Mouse (Mus musculus) midbrain, embryonic 16.5 days (tissue): ENCODE results near the gene Mars. TPM values are rescaled to one million over a fixed set of nuclear protein-coding genes. Genes with fewer than 3 reads are reported as not detected.
"Not testable (repeated sequence)": the region's sequence is repeated elsewhere in the genome, so short reads cannot be mapped to it uniquely, and the experiment has no call there.

Source experiments
- ATAC-seq: fragments of 200-750 bp; cut with Nextera tagmentation; 2 replicates; pipeline ENCODE4 v1.8.0; 2017; ENCODE audit warnings: moderate TSS enrichment
- H3K27ac ChIP-seq: fragments of 300-500 bp; sonication (generic); 2 replicates; pipeline ENCODE4 v1.5.1; 2014; ENCODE audit warnings: mild to moderate bottlenecking, low read length, mixed read lengths
- H3K27me3 ChIP-seq: fragments of 300-500 bp; sonication (generic); 2 replicates; pipeline ENCODE4 v1.6.1; 2014; ENCODE audit warnings: low read depth, low read length, mixed read lengths; ENCODE audit not compliant: control insufficient read depth, insufficient read depth
- H3K36me3 ChIP-seq: fragments of 300-500 bp; sonication (generic); 2 replicates; pipeline ENCODE4 v1.6.1; 2014; ENCODE audit warnings: mild to moderate bottlenecking, low read length, moderate library complexity, mixed read lengths; ENCODE audit not compliant: control insufficient read depth, insufficient read depth
- H3K4me1 ChIP-seq: fragments of 300-500 bp; sonication (generic); 2 replicates; pipeline ENCODE4 v1.6.1; 2014; ENCODE audit warnings: mild to moderate bottlenecking, low read length, mixed read lengths; ENCODE audit not compliant: control insufficient read depth, insufficient read depth
- H3K4me2 ChIP-seq: fragments of 300-500 bp; sonication (generic); 2 replicates; pipeline ENCODE4 v1.6.1; 2014; ENCODE audit warnings: mild to moderate bottlenecking, low read length, mixed read lengths
- H3K4me3 ChIP-seq: fragments of 300-500 bp; sonication (generic); 2 replicates; pipeline ENCODE4 v1.5.1; 2014; ENCODE audit warnings: low read depth, mild to moderate bottlenecking, low read length, moderate library complexity, mixed read lengths
- H3K9ac ChIP-seq: fragments of 300-500 bp; sonication (generic); 2 replicates; pipeline ENCODE4 v1.6.1; 2014; ENCODE audit warnings: low read depth, low read length, mixed read lengths
- H3K9me3 ChIP-seq: fragments of 300-500 bp; sonication (generic); replicated peaks from 2 replicates; pipeline ENCODE4 v1.6.1; 2014; ENCODE audit warnings: mild to moderate bottlenecking, low read length, mixed read lengths; ENCODE audit not compliant: control insufficient read depth, poor library complexity, severe bottlenecking
- WGBS: fragments of 180-500 bp; shearing (Covaris S2); extraction: QIAGEN DNeasy Blood & Tissue Kit; methylation state at CpG from one replicate; pipeline ENCODE4 v1.1.7; 2014; 5-methylcytosine and 5-hydroxymethylcytosine counted together
- polyA plus RNA-seq: library from polyadenylated mRNA; unstranded; fragments of >200 nt; fragmentation: Nextera tagmentation; extraction: Ambion mirVana; gene quantifications from 2 replicates; pipeline ENCODE4 v1.2.1, GENCODE M21; 2015

The Mars gene
- polyA plus RNA-seq, 1 experiment from 2014 or later: 123 TPM

DNA sequence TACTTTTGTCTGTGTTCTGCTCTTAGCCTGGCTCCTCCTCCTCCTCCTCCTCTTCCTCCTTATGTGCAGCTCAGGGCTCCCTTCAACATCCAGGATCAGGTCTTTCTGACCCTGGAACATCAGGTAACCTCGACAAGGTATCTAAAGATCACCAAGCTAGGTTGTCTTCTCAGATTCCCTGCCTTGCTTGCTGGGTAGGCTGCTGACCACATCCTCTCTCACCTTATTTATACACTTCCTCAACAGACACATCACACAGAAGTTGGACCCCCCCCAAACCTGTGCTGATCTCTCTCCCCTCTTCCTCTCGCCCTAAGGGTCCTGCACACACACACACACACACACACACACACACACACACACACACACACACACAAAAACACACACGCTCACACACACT is 10.0 kb upstream of the Mars start, which contains the start of gene Arhgap9:
Arhgap9 (plus strand) TSS at position 344 of the 400 bp plus-strand sequence.
- WGBS: 71% methylated on average over 3 of the region's 3 CpGs
- H3K9ac ChIP-seq: no peak within 1 kb of the TSS
- H3K4me1 ChIP-seq: peaks cover 7% of the 10 kb centered on the region
- no peak within 1 kb of the TSS for H3K27ac ChIP-seq
- ATAC-seq: no peak
- no peak within 1 kb of the TSS for H3K4me2 ChIP-seq
- H3K9me3 ChIP-seq: no peaks in the 10 kb centered on the region
- H3K4me3 ChIP-seq: no peak within 1 kb of the TSS
- H3K36me3 ChIP-seq: no peaks in the 10 kb centered on the region
- H3K27me3 ChIP-seq: peaks cover 37% of the 10 kb centered on the region

GRCm38 (mm10) chr10:127319969-127320368 is 8.4 kb upstream of the Mars start:
- no peak for ATAC-seq
- Histone ChIP-seq H3K4me1 (no peaks in the 10 kb centered on the region), H3K27ac (no peak overlapping the region), H3K9me3 (no peaks in the 10 kb centered on the region), H3K36me3 (no peaks in the 10 kb centered on the region), H3K4me3 (no peak overlapping the region), H3K27me3 (peaks cover 23% of the 10 kb centered on the region), H3K9ac (no peak overlapping the region), H3K4me2 (no peak overlapping the region)
- WGBS: 79% methylated on average over 7 of the region's 7 CpGs

- Histone ChIP-seq H3K9me3 (no peaks in the 10 kb centered on the region), H3K4me3 (no peak overlapping the region), H3K36me3 (no peaks in the 10 kb centered on the region), H3K27me3 (peaks cover 5% of the 10 kb centered on the region; the same call in 1 of the 2 replicates), H3K9ac (no peak overlapping the region), H3K27ac (no peak overlapping the region), H3K4me2 (no peak overlapping the region), H3K4me1 (no peaks in the 10 kb centered on the region)
- ATAC-seq: no peak
- WGBS: 46% methylated on average over 4 of the region's 4 CpGs
Measured at GRCm38 (mm10) chr10:127318009-127318408, 6.4 kb upstream of the Mars start.

DNA sequence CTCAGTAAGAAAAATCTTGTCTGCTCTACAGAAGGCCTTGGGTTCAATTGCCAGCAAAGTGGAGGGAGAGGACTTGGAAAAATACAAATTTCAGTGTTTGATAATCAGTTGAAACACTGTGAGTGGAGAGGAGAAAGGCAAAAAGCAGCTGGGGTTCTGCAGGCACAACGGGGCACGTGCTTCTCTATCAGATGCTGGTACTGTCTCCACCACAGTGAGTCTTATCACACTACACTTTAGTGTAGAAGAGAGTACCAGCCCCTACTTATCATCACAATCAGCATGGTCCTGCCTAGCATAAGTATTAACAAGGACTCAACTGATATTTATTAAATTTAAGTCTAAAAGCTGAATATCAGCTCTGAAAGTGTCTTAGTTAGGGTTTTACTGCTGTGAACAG is 5.7 kb upstream of the Mars start:
- peaks cover 4% of the 10 kb centered on the region; the same call in 1 of the 2 replicates for H3K4me1 ChIP-seq
- WGBS: 74% methylated on average over 2 of the region's 2 CpGs
- ATAC-seq: no peak

DNA sequence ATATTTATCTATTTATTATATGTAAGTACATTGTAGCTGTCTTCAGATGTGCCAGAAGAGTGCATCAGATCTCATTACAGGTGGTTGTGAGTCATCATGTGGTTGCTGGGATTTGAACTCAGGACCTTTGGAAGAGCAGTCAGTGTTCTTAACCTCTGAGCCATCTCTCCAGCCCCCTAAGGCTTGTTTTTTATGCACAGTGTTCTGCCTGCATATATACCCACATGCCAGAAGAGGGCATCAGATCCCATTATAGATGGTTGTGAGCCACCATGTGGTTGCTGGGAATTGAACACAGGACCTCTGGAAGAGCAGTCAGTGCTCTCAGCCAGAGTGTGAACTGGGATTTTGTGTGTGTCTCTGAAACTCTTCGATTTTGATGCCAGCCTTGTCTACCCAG is 3.4 kb upstream of the Mars start:
- H3K4me1 ChIP-seq: peaks cover 13% of the 10 kb centered on the region
- not testable (repeated sequence) for H3K36me3 ChIP-seq, H3K4me2 ChIP-seq, H3K4me3 ChIP-seq, H3K27me3 ChIP-seq, H3K9me3 ChIP-seq, H3K27ac ChIP-seq, H3K9ac ChIP-seq, ATAC-seq
- 83% methylated on average over 1 of the region's 1 CpGs for WGBS

More for the DNA sequence above, 5.7 kb upstream of the Mars start:
- H3K9me3 ChIP-seq: no peaks in the 10 kb centered on the region
- H3K4me3 ChIP-seq: no peak overlapping the region
- H3K9ac ChIP-seq: no peak overlapping the region
- H3K4me2 ChIP-seq: no peak overlapping the region
- peaks cover 2% of the 10 kb centered on the region; the same call in 1 of the 2 replicates for H3K27me3 ChIP-seq
- no peaks in the 10 kb centered on the region for H3K36me3 ChIP-seq
- no peak overlapping the region for H3K27ac ChIP-seq

DNA sequence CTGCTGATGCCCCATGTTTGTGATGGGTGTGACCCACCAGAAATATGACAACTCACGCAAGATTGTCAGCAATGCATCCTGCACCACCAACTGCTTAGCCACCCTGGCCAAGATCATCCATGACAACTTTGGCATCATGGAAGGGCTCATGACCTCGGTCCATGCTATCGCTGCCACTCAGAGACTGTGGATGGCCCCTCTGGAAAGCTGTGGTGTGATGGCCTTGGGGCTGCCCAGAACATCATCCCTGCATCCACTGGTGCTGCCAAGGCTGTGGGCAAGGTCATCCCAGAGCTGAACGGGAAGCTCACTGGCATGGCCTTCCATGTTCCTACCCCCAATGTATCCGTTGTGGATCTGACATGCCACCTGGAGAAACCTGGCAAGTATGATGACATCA is 1.9 kb upstream of the Mars start:
- ATAC-seq, H3K9me3 ChIP-seq, H3K27me3 ChIP-seq, H3K9ac ChIP-seq, H3K27ac ChIP-seq, H3K4me3 ChIP-seq, H3K36me3 ChIP-seq, H3K4me2 ChIP-seq: not testable (repeated sequence)
- H3K4me1 ChIP-seq: peaks cover 13% of the 10 kb centered on the region
- 85% methylated on average over 5 of the region's 5 CpGs for WGBS

- H3K27ac ChIP-seq: no peak overlapping the region; the same call in 1 of the 2 replicates
- WGBS: 79% methylated on average over 4 of the region's 4 CpGs
- ATAC-seq: no peak
- H3K36me3 ChIP-seq: peaks cover 8% of the 10 kb centered on the region
- H3K4me2 ChIP-seq: no peak overlapping the region
- no peaks in the 10 kb centered on the region for H3K9me3 ChIP-seq
- H3K4me1 ChIP-seq: peaks cover 13% of the 10 kb centered on the region
- no peak overlapping the region for H3K4me3 ChIP-seq
- peaks cover 2% of the 10 kb centered on the region; the same call in 1 of the 2 replicates for H3K27me3 ChIP-seq
- no peak overlapping the region for H3K9ac ChIP-seq
Measured at GRCm38 (mm10) chr10:127312858-127313257, 1.3 kb upstream of the Mars start.

DNA sequence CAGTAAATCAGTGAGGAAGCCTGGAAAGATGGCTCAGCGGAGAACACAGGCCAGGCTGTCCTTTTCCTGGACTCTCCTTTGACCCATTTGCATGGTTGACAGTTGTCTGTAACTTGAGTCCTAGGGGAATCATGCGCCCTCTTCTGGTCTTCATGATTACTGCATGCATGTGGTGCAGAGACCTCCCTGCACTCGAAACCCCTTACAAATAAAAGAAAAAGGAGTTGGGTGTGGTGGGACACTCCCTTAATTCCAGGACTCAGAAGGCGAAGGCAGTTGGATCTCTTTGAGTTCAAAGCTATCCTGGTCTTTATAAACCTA is 730 bp upstream of the Mars start:
- peak overlapping the region; percentile 76 for H3K27ac ChIP-seq
- H3K4me2 ChIP-seq: peak overlapping the region; percentile 65
- peak; percentile 65 for ATAC-seq
- peaks cover 1% of the 10 kb centered on the region; the same call in 1 of the 2 replicates for H3K27me3 ChIP-seq
- H3K9ac ChIP-seq: peak overlapping the region; percentile 62
- WGBS: 2% methylated on average over 4 of the region's 4 CpGs
- H3K36me3 ChIP-seq: peaks cover 13% of the 10 kb centered on the region
- no peaks in the 10 kb centered on the region for H3K9me3 ChIP-seq
- peaks cover 13% of the 10 kb centered on the region for H3K4me1 ChIP-seq
- peak overlapping the region; percentile 52 for H3K4me3 ChIP-seq

DNA sequence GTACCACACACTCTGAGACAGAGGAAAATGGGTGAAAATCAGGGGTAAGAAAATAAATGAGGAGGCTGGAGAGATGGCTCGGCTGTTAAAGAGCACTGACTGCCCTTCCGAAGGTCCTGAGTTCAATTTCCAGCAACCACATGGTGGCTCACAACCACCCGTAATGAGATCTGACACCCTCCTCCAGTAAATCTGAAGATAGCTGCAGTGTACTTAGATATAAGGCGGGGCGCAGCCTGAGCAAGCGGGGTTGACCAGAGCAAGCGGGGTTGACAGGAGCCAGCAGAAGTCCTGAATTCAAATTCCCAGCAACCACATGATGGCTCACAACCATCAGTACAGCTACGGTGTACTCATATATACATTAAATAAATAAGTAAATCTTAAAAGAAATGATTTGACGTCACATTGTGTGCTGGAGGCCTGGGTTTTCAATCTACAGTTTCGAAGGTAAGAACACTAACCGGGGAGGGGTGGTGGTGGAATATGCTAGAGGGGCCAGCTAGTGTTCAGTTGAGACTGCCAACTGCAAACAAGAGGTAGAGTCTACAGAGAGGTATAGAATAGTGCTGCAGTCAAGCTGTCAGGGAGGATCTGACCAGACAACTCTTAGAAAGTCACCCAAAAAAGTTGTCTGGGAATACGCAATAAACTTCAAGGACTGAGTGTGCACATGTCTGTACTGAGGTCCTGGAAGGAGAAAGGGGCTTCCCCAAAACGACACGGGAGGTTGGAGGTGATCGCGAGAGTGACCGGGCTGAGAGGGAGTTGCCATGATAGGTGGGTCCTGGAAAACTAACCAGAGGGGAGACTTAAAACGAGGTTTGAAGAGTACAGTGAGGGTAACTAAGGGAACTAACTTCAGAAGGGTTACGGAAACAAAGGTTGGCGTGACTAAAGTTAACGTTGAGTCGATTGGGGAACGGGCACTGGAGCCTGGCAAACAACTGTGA is 787 bp downstream of the Mars start:
- ATAC-seq: peak; percentile 47
- peaks cover 24% of the 10 kb centered on the region for H3K36me3 ChIP-seq
- peak overlapping the region; percentile 76 for H3K4me2 ChIP-seq
- WGBS: 39% methylated on average over 23 of the region's 23 CpGs
- H3K4me3 ChIP-seq: peak overlapping the region; percentile 52
- H3K27me3 ChIP-seq: no peaks in the 10 kb centered on the region
- H3K9ac ChIP-seq: peak overlapping the region; percentile 69
- H3K9me3 ChIP-seq: no peaks in the 10 kb centered on the region
- peak overlapping the region; percentile 44 for H3K27ac ChIP-seq
- peaks cover 13% of the 10 kb centered on the region for H3K4me1 ChIP-seq
